Mouse (Mus musculus): ENCODE measurements around the gene Prkag2.
"Not testable (repeated sequence)": the region's sequence is repeated elsewhere in the genome, so short reads cannot be mapped to it uniquely, and the experiment has no call there.

The Prkag2 gene

GRCm38 (mm10) chr5:25085170-25085569, 15.3 kb downstream of the Prkag2 start:
- no peak for DNase-seq

GRCm38 (mm10) chr5:25083816-25084215, 16.6 kb downstream of the Prkag2 start:
- DNase-seq, result no peak

DNA sequence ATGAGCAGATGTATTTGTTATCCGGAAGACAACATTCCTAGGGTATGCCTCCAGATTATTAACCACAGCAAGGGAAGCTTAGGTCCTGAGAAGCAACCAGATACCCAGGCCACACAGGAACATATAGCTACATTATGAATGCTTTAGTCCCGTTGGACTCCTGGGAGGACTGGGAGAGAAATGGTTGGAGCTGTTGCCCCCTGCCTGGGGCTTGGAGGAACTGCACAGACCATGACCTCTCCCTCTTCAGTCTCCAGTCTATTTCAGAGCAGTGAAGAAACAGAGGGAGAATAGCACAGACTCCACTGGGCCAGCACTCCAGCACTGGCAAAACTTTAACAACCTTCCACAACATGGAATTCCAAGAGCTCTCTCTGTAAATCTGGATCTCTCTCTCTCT, 17.9 kb downstream of the Prkag2 start:
- no peak for DNase-seq

- no peak for DNase-seq
These were observed 18.9 kb downstream of the Prkag2 start for GRCm38 (mm10) chr5:25081545-25081944.

GRCm38 (mm10) chr5:25080994-25081393, 19.4 kb downstream of the Prkag2 start:
- no peak for DNase-seq

DNA sequence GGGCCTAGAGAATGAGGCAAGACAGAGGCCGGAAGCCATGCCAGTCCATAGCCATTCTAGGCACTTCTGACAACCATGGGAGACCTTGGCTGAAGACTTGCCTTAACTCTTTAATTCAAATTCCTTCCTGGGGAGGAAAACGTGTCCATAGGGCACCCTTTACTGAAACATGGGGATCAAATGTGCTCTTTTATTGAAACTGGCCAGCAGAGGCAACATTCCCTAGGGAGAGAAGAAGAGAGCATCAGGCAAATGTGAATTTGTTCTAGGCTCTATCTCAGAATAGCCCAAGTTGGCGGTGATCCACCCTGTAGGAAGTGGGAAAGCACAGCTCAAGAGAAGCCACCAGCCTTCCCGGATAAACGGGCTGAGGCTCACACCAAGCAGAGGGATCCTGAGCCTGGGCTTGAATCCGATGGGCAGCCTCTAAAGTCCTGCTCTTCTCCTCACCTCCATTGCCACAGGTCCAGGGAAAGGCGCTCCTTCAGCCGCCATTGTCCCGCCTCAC, 19.9 kb downstream of the Prkag2 start:
- DNase-seq, result no peak

DNA sequence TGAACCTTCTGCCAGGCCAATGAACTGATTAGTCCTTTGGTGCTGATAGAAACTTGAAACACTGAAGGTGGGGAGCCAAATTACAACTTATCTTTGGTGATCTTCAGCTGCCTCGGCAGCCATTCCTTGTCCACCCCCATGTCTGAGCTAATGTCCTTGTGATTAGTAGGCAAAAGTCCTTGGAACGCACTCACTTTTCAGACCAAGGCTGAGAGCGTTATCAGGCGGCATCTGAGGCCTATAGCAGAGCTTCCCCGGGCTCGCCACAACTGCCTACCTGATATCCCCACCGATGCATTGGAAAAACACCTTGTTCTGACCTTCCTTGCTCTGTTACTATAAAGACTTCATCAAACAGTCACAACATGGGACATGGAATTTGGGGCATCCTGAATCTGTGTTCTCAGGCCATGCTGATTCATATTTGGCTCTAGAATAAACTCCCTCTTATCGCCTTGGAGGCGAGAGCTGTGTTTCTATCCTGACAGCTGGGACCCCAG, 20.6 kb downstream of the Prkag2 start:
- no peak for DNase-seq

DNA sequence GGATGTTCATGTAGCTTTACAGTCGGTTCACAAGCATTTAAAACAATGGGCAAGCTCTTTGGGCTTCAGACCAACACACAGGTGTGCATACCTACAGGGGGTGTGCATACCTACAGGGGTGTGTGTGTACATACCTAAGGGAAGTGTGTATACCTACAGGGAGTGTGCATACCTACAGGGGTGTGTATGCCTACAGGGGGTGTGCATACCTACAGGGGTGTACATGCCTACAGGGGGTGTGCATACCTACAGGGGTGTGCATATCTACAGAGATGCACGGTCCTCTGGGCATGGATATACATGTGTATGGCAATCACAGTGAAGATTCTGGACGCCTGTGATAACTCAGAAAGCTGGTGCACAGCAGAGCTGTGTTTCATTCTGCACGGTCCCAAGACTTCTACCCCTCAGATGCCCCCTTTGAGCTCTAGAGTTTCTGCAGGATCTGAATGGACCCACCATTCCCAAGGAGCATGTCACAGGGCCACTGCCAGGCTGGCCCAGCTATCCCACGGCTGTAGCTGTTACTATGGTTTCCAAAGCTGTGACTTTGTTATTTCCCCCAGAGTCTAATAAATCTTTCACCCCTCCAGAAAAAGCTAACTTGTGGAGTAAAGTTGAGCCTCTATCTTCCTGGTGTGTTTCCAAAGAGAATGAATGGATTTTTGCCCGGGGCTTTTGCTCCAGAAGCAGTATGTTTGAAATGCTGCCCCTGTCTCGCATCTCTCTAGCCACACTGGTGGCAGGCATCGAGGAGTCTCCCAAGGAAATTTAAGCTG, 22.4 kb downstream of the Prkag2 start:
- no peak for DNase-seq

DNA sequence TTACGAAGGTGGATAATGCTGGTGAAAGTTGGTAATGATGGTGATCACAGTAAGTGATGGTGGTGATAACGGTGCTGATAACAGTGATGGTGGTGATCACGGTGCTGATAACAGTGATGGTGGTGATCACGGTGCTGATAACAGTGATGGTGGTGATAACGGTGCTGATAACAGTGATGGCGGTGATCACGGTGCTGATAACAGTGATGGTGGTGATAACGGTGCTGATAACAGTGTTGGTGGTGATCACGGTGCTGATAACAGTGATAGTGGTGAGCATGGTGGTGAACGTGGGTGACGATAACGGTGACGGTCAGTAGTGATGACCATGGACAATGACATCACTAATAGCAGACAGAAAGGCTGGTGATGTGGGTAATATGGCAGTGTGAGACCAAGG, 23.2 kb downstream of the Prkag2 start:
- not testable (repeated sequence) for DNase-seq

DNA sequence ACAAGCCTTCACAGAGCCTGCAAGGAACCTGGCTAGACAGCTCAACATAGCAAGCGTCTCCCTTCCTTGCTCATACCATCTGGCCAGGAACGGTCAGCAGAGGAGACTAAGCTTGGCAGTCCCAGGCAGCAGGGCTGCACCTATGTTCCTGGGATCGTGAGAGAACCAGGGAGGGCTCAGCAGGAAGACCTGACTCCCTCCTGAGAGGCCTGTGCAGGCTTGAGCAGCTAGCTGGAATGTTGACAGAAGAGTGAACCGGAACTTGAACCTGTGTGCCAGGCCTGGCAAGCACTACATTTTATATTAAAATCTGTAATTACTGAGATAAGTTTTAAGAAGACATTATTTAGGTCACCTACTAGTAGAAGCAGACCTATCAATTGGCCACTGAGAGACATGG, 24.8 kb downstream of the Prkag2 start:
- DNase-seq, result no peak

DNA sequence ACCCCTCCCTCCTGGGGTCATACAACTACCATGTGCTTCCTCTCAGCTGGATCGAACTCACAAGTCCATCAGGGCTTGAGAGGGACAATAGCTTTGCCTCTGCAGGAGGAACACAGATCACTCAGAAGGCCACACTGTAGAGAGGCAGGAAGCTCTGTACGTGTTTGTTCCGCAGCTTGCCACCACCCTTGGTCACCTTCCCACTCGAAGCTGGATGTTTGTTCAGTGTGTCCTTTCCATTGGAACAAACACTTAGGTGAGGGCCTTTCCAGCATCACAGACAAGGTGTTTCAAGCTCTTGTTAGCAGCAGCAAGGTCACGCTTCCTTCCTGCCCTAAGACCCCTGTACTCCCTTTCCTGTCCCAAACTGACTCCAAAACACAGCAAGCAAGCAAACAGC, 30.6 kb downstream of the Prkag2 start:
- DNase-seq, result no peak

GRCm38 (mm10) chr5:25067122-25067521, 33.3 kb downstream of the Prkag2 start:
- DNase-seq, result no peak

GRCm38 (mm10) chr5:25064270-25065232, 35.9 kb downstream of the Prkag2 start:
- no peak for DNase-seq

- no peak for DNase-seq
These were observed 37.8 kb downstream of the Prkag2 start for GRCm38 (mm10) chr5:25062506-25063132.

DNA sequence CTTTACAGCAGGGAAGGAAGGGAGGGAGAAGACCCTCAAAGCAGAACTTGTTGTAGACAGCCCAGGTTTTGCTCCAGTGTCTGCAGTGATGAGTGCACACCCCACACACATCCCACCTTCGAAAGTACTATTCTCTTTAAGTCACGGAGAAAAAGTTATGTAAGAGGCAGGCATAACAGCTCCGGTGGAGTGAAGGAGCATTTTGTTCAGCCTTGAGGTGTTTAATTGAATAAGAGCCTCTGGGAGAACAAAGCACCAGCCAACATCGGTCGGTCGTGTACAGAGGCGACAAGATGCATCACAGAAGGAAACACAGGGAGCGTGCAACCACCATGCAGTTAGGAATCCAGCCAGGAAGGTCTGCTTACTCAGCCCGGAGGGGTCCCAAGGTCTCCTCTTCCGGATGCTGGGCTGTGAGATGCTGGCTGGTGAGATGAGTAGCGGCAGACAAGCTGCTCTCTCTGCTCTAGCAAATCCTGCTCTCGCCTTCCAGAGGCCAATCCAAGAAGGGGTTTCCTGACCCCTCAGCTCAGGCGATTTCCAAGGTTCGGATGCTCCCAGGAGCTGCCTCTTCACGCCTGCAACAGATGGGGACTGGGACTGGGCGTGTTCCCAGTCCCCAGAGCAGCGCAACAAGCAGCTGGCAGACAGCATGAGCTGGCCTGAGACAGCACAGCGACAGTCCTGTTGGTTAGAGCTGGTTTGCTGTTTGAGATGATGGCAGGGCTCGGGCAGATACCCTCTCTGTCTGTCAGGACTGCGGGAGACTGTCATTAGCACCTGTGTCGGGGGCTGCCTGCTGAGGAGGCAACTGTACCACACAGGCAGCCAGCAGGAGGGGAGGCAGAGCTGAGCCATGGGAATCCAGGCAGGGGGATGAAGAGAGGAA, 41.3 kb downstream of the Prkag2 start:
- DNase-seq, result peak; percentile 84

GRCm38 (mm10) chr5:25058417-25058816, 42.0 kb downstream of the Prkag2 start:
- peak; percentile 63 for DNase-seq

GRCm38 (mm10) chr5:25055288-25055687, 45.2 kb downstream of the Prkag2 start:
- DNase-seq, result peak; percentile 95

- peak; percentile 79 for DNase-seq
These were observed 46.3 kb downstream of the Prkag2 start for GRCm38 (mm10) chr5:25053971-25054658.

- no peak for DNase-seq
These were observed 49.6 kb downstream of the Prkag2 start for GRCm38 (mm10) chr5:25050827-25051226.

GRCm38 (mm10) chr5:25047670-25048069, 52.8 kb downstream of the Prkag2 start:
- peak; percentile 52 for DNase-seq

DNA sequence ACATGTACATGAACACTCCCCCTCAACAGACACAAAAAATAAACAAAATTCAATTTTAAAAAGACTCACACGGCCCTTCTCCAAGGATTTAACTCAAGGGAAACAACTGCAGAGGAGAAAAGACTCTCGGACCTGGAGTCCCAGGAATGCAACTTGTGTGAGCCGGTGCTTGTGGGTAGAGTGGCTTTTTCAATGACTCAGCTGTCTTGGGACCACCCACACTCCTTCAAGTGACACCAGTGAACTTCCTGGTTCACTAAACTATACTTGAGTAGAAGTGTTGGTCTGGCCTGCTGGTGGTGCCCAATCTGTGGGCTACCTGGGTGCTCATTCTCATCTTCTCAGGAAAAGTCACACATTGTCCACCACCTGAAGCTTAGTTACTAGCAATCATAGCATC, 53.7 kb downstream of the Prkag2 start:
- no peak for DNase-seq

All from cerebellum, adult 9-10 months (tissue).